Mouse (Mus musculus): ENCODE data around the gene Cux1.

- no peak for TF ChIP-seq POLR2A (IDR thresholded peaks at IDR 0.05; ENCODE audit: low read depth, low read length)
- TF ChIP-seq CTCF (conservative IDR thresholded peaks at IDR 0.05; ENCODE audit: insufficient read depth, insufficient read length, low read depth, low read length): no peak
These were observed 231.6 kb downstream of the Cux1 start for GRCm38 (mm10) chr5:136335681-136336080.
